Mouse (Mus musculus): ENCODE data around the gene Sult1a1.

- TF ChIP-seq GATA1 (IDR thresholded peaks at IDR 0.05; ENCODE audit: borderline replicate concordance, low read length) (no peak), FLI1 (IDR thresholded peaks at IDR 0.05; ENCODE audit: low read length) (no peak)
Observed at GRCm38 (mm10) chr7:126697838-126698237, 21.6 kb upstream of the Sult1a1 start.
